In genomic region chr13:37718364-37718763, GRCm38 (mm10) we compare ENCODE assay signal across 19 mouse cellular contexts. TPM values are rescaled to one million over a fixed set of nuclear protein-coding genes. Genes with fewer than 3 reads are reported as not detected.
DNase-seq lines count a peak whose midpoint lies in the region; ATAC-seq lines count a peak whose summit lies in the region.
"Had no signal": no experiment of that assay in that cellular context is flagged by ENCODE, and none has a peak within 500 bp of the region (broad histone marks: within the 10 kb centered on the region; RNA-seq: fewer than 3 reads in every experiment).

No protein-coding gene starts in this region.

- H3K27me3 ChIP-seq in liver, embryonic 11.5 days (replicated peaks; ENCODE audit: control insufficient read depth, insufficient read depth, low read length), result no peaks in the 10 kb centered on the region
- H3K27me3 ChIP-seq: heart, embryonic 13.5 days; hindbrain, embryonic 12.5 days; kidney, embryonic 15.5 days; limb, embryonic 12.5 days; midbrain, embryonic 13.5 days had no signal

- no peak overlapping the region for H3K4me2 ChIP-seq in liver, embryonic 11.5 days
- H3K4me2 ChIP-seq: heart, embryonic 13.5 days; hindbrain, embryonic 12.5 days; kidney, embryonic 15.5 days; limb, embryonic 12.5 days; midbrain, embryonic 13.5 days had no signal

- H3K9me3 ChIP-seq in liver, embryonic 11.5 days (ENCODE audit: control insufficient read depth, low read length), result no peaks in the 10 kb centered on the region
- H3K9me3 ChIP-seq: forebrain, embryonic 10.5 days; heart, embryonic 13.5 days; hindbrain, embryonic 12.5 days; kidney, embryonic 15.5 days; limb, embryonic 12.5 days; midbrain, embryonic 13.5 days had no signal

- ATAC-seq in liver, embryonic 11.5 days (replicated peaks; ENCODE audit: low FRiP score), result peak; percentile 68; the same call in 1 of the 2 replicates
- ATAC-seq in megakaryocyte progenitor cell, adult 5-6 weeks (replicated peaks; ENCODE audit: poor library complexity), result peak; percentile 92
- ATAC-seq: midbrain, embryonic 13.5 days had no signal

- peaks cover 17% of the 10 kb centered on the region for H3K4me1 ChIP-seq in liver, embryonic 11.5 days (replicated peaks; ENCODE audit: control insufficient read depth, insufficient read depth, low read length)
- H3K4me1 ChIP-seq: hindbrain, embryonic 12.5 days; limb, embryonic 12.5 days; midbrain, embryonic 13.5 days had no signal

- no peaks in the 10 kb centered on the region for H3K36me3 ChIP-seq in liver, embryonic 11.5 days (ENCODE audit: control insufficient read depth, insufficient read depth, low read length)
- H3K36me3 ChIP-seq: forebrain, embryonic 10.5 days; heart, embryonic 13.5 days; hindbrain, embryonic 12.5 days; kidney, embryonic 15.5 days; limb, embryonic 12.5 days; midbrain, embryonic 13.5 days had no signal

- H3K27ac ChIP-seq in liver, embryonic 11.5 days (ENCODE audit: low read depth, low read length), result no peak overlapping the region
- H3K27ac ChIP-seq: forebrain, embryonic 10.5 days; heart, embryonic 13.5 days; hindbrain, embryonic 12.5 days; kidney, embryonic 15.5 days; layer of hippocampus, adult 2 months; left cerebral cortex, adult 2 months; limb, embryonic 12.5 days; midbrain, embryonic 13.5 days had no signal

- DNase-seq in 416B (ENCODE audit: low read depth), result peak; percentile 99
- peak; percentile 98 for DNase-seq in MEL-GATA-1-ER (ENCODE audit: extremely low read depth, low read depth)
- no peak for DNase-seq in liver, embryonic 11.5 days (ENCODE audit: low spot score)
- DNase-seq in layer of hippocampus, adult 9-10 months (ENCODE audit: low spot score), result no peak
- no peak for DNase-seq in testis, postnatal 14 days (ENCODE audit: low spot score)
- no peak for DNase-seq in cerebellum, adult 11 months
- DNase-seq: cerebellum, adult 11-12 months; gastrocnemius, postnatal 36 days; right cerebral cortex, postnatal 4 days; thymus, postnatal 25 days had no signal

- WGBS in liver, embryonic 11.5 days, result 34% methylated on average over 4 of the region's 4 CpGs

- no peak overlapping the region for H3K9ac ChIP-seq in liver, embryonic 11.5 days (ENCODE audit: low read depth, low read length)
- H3K9ac ChIP-seq: heart, embryonic 13.5 days; hindbrain, embryonic 12.5 days; kidney, embryonic 15.5 days; limb, embryonic 12.5 days; midbrain, embryonic 13.5 days had no signal

- H3K4me3 ChIP-seq in liver, embryonic 11.5 days (ENCODE audit: low read depth, low read length), result no peak overlapping the region
- H3K4me3 ChIP-seq: forebrain, embryonic 10.5 days; heart, embryonic 13.5 days; hindbrain, embryonic 12.5 days; kidney, embryonic 15.5 days; layer of hippocampus, adult 2 months; left cerebral cortex, adult 2 months; limb, embryonic 12.5 days; midbrain, embryonic 13.5 days had no signal

RNA-seq across cellular contexts. Expression of gene Rreb1, which starts 59.8 kb away (rescaled TPM):
- 20.6 and 23.6 TPM in 2 replicates for polyA plus RNA-seq in liver, embryonic 11.5 days (2014; fragmentation: Nextera tagmentation; extraction: Ambion mirVana)
- 58.0 and 62.9 TPM in 2 replicates for total RNA-seq in megakaryocyte progenitor cell, adult 5-6 weeks (2015)
- total RNA-seq in megakaryocyte progenitor cell, adult 5-6 weeks (2017), result 14.7 and 19.4 TPM in 2 replicates

Comparison
In these comparisons a context has a peak if more than half of its experiments do, and no peak if none do; other contexts are left out.
1. DNase-seq: peak in 416B (single experiment) and MEL-GATA-1-ER (single experiment); none in liver, embryonic 11.5 days (single experiment), layer of hippocampus, adult 9-10 months (single experiment), testis, postnatal 14 days (single experiment) and cerebellum, adult 11 months (single experiment).